Mouse (Mus musculus): ENCODE measurements around the gene Ovgp1.
"Not testable (repeated sequence)": the region's sequence is repeated elsewhere in the genome, so short reads cannot be mapped to it uniquely, and the experiment has no call there.

Gene Ovgp1

GRCm38 (mm10) chr3:105994730-105995129, 21.2 kb downstream of the Ovgp1 start:
- DNase-seq (ENCODE audit: low read depth) = no peak

GRCm38 (mm10) chr3:106000707-106001375, 27.3 kb downstream of the Ovgp1 start:
- DNase-seq (ENCODE audit: low read depth) = no peak

- DNase-seq (ENCODE audit: low read depth) = no peak
These were observed 28.2 kb downstream of the Ovgp1 start for GRCm38 (mm10) chr3:106001416-106002370.

- not testable (repeated sequence) for DNase-seq (ENCODE audit: low read depth)
These were observed 29.8 kb downstream of the Ovgp1 start for GRCm38 (mm10) chr3:106003360-106003759.

GRCm38 (mm10) chr3:106014546-106014945, 41.0 kb downstream of the Ovgp1 start, which contains the start of gene Pifo:
Gene Pifo, minus strand, starts transcription at chr3:106014646.
- DNase-seq (ENCODE audit: low read depth) = no peak

- DNase-seq (ENCODE audit: low read depth) = no peak
These were observed 48.3 kb downstream of the Ovgp1 start for GRCm38 (mm10) chr3:106021840-106022239.

GRCm38 (mm10) chr3:106024135-106024534, 50.6 kb downstream of the Ovgp1 start:
- DNase-seq (ENCODE audit: low read depth) = no peak

GRCm38 (mm10) chr3:106032781-106033180, 59.3 kb downstream of the Ovgp1 start, which contains the start of gene Chil5:
Gene Chil5, minus strand, starts transcription at chr3:106032814.
- DNase-seq (ENCODE audit: low read depth) = no peak
